In the genomic region with DNA sequence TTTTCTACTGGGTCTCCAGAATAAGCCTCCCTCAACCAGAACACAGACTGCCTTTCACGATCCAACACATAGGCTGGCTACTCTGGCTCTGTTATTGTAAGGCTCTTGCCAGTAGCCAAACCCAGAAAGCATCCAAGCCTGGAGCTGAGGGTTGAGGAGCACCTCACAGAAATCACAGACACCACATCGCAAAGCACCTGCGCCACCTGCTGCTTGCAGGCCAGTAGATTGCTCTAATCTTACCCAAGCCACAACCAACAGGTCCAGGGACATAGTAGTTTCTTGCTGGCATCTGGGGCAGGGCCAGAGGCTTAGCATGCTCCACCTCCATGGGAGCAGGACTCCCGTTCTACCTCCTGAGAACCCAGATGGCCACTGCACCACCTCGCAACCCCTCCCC, we compare ENCODE assay signal across 1 mouse cellular context.
TF ChIP-seq lines count a peak whose summit lies in the region.

No protein-coding gene starts in this region.

TF ChIP-seq in MEL, 35 proteins besides CTCF, POLR2A, EP300 and RAD21 (continued from another document):
- TF ChIP-seq GABPA (IDR thresholded peaks at IDR 0.05; ENCODE audit: low read depth, low read length), result no peak
